Mouse (Mus musculus) neural tube, embryonic 12.5 days (tissue): Measurements from ENCODE around the gene Arhgap32. TPM values are rescaled to one million over a fixed set of nuclear protein-coding genes. Genes with fewer than 3 reads are reported as not detected.

Experiments
- ATAC-seq: fragments of 200-750 bp; cut with Nextera tagmentation; 2 replicates; pipeline ENCODE4 v1.8.0; 2017; ENCODE audit warnings: low read depth, mild to moderate bottlenecking, moderate TSS enrichment, moderate library complexity; ENCODE audit not compliant: low FRiP score
- H3K27ac ChIP-seq: fragments of 300-500 bp; sonication (generic); 2 replicates; pipeline ENCODE4 v1.5.1; 2016
- H3K27me3 ChIP-seq: fragments of 300-500 bp; sonication (generic); replicated peaks from 2 replicates; pipeline ENCODE4 v1.6.1; 2016; ENCODE audit warnings: mild to moderate bottlenecking
- H3K36me3 ChIP-seq: fragments of 300-500 bp; sonication (generic); 2 replicates; pipeline ENCODE4 v1.6.1; 2016; ENCODE audit warnings: mild to moderate bottlenecking
- H3K4me1 ChIP-seq: fragments of 300-500 bp; sonication (generic); 2 replicates; pipeline ENCODE4 v1.6.1; 2016
- H3K4me2 ChIP-seq: fragments of 300-500 bp; sonication (generic); replicated peaks from 2 replicates; pipeline ENCODE4 v1.6.1; 2016; ENCODE audit warnings: mild to moderate bottlenecking
- H3K4me3 ChIP-seq: fragments of 300-500 bp; sonication (generic); 2 replicates; pipeline ENCODE4 v1.5.1; 2016
- H3K9ac ChIP-seq: fragments of 300-500 bp; sonication (generic); 2 replicates; pipeline ENCODE4 v1.6.1; 2016; ENCODE audit warnings: mild to moderate bottlenecking
- H3K9me3 ChIP-seq: fragments of 300-500 bp; sonication (generic); 2 replicates; pipeline ENCODE4 v1.6.1; 2016; ENCODE audit warnings: mild to moderate bottlenecking
- WGBS: fragments of 180-500 bp; shearing (Covaris S2); methylation state at CpG from one replicate; pipeline ENCODE4 v1.1.7; 2016; 5-methylcytosine and 5-hydroxymethylcytosine counted together
- polyA plus RNA-seq: library from polyadenylated mRNA; unstranded; fragments of >200 nt; fragmentation: Nextera tagmentation; extraction: Ambion mirVana; gene quantifications from 2 replicates; pipeline ENCODE4 v1.2.1, GENCODE M21; 2016

The Arhgap32 gene
- polyA plus RNA-seq, 1 experiment from 2014 or later = 8.3 TPM

GRCm38 (mm10) chr9:32245237-32245636 lies 129.3 kb downstream of the Arhgap32 start:
- no peak for ATAC-seq
- WGBS = 90% methylated on average over 3 of the region's 3 CpGs

GRCm38 (mm10) chr9:32246123-32246716 lies 130.3 kb downstream of the Arhgap32 start:
- Histone ChIP-seq H3K36me3 (peaks cover 33% of the 10 kb centered on the region), H3K27ac (no peak overlapping the region), H3K4me3 (no peak overlapping the region), H3K9ac (no peak overlapping the region), H3K27me3 (no peaks in the 10 kb centered on the region), H3K4me2 (no peak overlapping the region), H3K9me3 (no peaks in the 10 kb centered on the region), H3K4me1 (peaks cover 6% of the 10 kb centered on the region; the same call in 1 of the 2 replicates)
- WGBS = 42% methylated on average over 6 of the region's 6 CpGs
- peak; percentile 58; the same call in 1 of the 2 replicates for ATAC-seq

More at GRCm38 (mm10) chr9:32245237-32245636, 129.3 kb downstream of the Arhgap32 start:
- Histone ChIP-seq H3K4me1 (peaks cover 6% of the 10 kb centered on the region; the same call in 1 of the 2 replicates), H3K4me2 (no peak overlapping the region), H3K27ac (no peak overlapping the region), H3K9me3 (no peaks in the 10 kb centered on the region), H3K36me3 (peaks cover 29% of the 10 kb centered on the region), H3K27me3 (no peaks in the 10 kb centered on the region), H3K4me3 (no peak overlapping the region), H3K9ac (no peak overlapping the region)

GRCm38 (mm10) chr9:32250486-32250885 lies 134.6 kb downstream of the Arhgap32 start:
- Histone ChIP-seq H3K9me3 (no peaks in the 10 kb centered on the region), H3K4me2 (no peak overlapping the region), H3K4me1 (peaks cover 6% of the 10 kb centered on the region; the same call in 1 of the 2 replicates), H3K4me3 (no peak overlapping the region), H3K27ac (no peak overlapping the region), H3K9ac (no peak overlapping the region), H3K36me3 (peaks cover 52% of the 10 kb centered on the region), H3K27me3 (no peaks in the 10 kb centered on the region)
- WGBS = 87% methylated on average over 4 of the region's 4 CpGs
- ATAC-seq = no peak

GRCm38 (mm10) chr9:32253721-32254120 lies 137.8 kb downstream of the Arhgap32 start:
- no peak overlapping the region for H3K27ac ChIP-seq
- ATAC-seq = no peak
- no peaks in the 10 kb centered on the region for H3K4me1 ChIP-seq
- no peak overlapping the region for H3K9ac ChIP-seq
- no peaks in the 10 kb centered on the region for H3K27me3 ChIP-seq
- H3K36me3 ChIP-seq = peaks cover 69% of the 10 kb centered on the region
- 94% methylated on average over 4 of the region's 4 CpGs for WGBS
- H3K9me3 ChIP-seq = no peaks in the 10 kb centered on the region
- H3K4me3 ChIP-seq = no peak overlapping the region
- H3K4me2 ChIP-seq = no peak overlapping the region

GRCm38 (mm10) chr9:32257365-32257764 lies 141.4 kb downstream of the Arhgap32 start:
- Histone ChIP-seq H3K9ac (no peak overlapping the region), H3K36me3 (peaks cover 66% of the 10 kb centered on the region), H3K27ac (no peak overlapping the region), H3K27me3 (no peaks in the 10 kb centered on the region), H3K4me2 (no peak overlapping the region), H3K9me3 (no peaks in the 10 kb centered on the region), H3K4me1 (no peaks in the 10 kb centered on the region), H3K4me3 (no peak overlapping the region)
- 82% methylated on average over 8 of the region's 8 CpGs for WGBS
- no peak for ATAC-seq

GRCm38 (mm10) chr9:32257882-32258281 lies 141.9 kb downstream of the Arhgap32 start:
- WGBS = 85% methylated on average over 2 of the region's 2 CpGs
- Histone ChIP-seq H3K4me2 (no peak overlapping the region), H3K36me3 (peaks cover 65% of the 10 kb centered on the region), H3K4me3 (no peak overlapping the region), H3K9me3 (no peaks in the 10 kb centered on the region), H3K27me3 (no peaks in the 10 kb centered on the region), H3K4me1 (no peaks in the 10 kb centered on the region), H3K9ac (no peak overlapping the region), H3K27ac (no peak overlapping the region)
- no peak for ATAC-seq

GRCm38 (mm10) chr9:32271896-32272444 lies 156.0 kb downstream of the Arhgap32 start:
- Histone ChIP-seq H3K4me2 (no peak overlapping the region), H3K36me3 (no peaks in the 10 kb centered on the region), H3K9ac (no peak overlapping the region), H3K27me3 (no peaks in the 10 kb centered on the region), H3K4me1 (no peaks in the 10 kb centered on the region), H3K4me3 (no peak overlapping the region), H3K9me3 (no peaks in the 10 kb centered on the region), H3K27ac (no peak overlapping the region)
- no peak for ATAC-seq
- 16% methylated on average over 5 of the region's 5 CpGs for whole genome bisulfite sequencing

- no peak overlapping the region for H3K9ac ChIP-seq
- H3K4me2 ChIP-seq = no peak overlapping the region
- no peaks in the 10 kb centered on the region for H3K27me3 ChIP-seq
- H3K4me3 ChIP-seq = no peak overlapping the region
- H3K27ac ChIP-seq = no peak overlapping the region
- WGBS = 93% methylated on average over 5 of the region's 5 CpGs
- H3K9me3 ChIP-seq = no peaks in the 10 kb centered on the region
- no peaks in the 10 kb centered on the region for H3K36me3 ChIP-seq
- H3K4me1 ChIP-seq = no peaks in the 10 kb centered on the region
- ATAC-seq = no peak
These were observed 162.1 kb downstream of the Arhgap32 start for GRCm38 (mm10) chr9:32278052-32278451.

GRCm38 (mm10) chr9:32279789-32280188 lies 163.9 kb downstream of the Arhgap32 start:
- no peak overlapping the region for H3K9ac ChIP-seq
- no peak overlapping the region for H3K4me2 ChIP-seq
- no peak overlapping the region for H3K27ac ChIP-seq
- H3K9me3 ChIP-seq = no peaks in the 10 kb centered on the region
- no peak for ATAC-seq
- H3K4me1 ChIP-seq = no peaks in the 10 kb centered on the region
- no peak overlapping the region for H3K4me3 ChIP-seq
- no peaks in the 10 kb centered on the region for H3K36me3 ChIP-seq
- 67% methylated on average over 3 of the region's 3 CpGs for WGBS
- no peaks in the 10 kb centered on the region for H3K27me3 ChIP-seq

- H3K36me3 ChIP-seq = no peaks in the 10 kb centered on the region
- no peak overlapping the region for H3K4me2 ChIP-seq
- H3K27ac ChIP-seq = no peak overlapping the region
- 84% methylated on average over 5 of the region's 5 CpGs for WGBS
- no peak overlapping the region for H3K9ac ChIP-seq
- no peak overlapping the region for H3K4me3 ChIP-seq
- no peaks in the 10 kb centered on the region for H3K4me1 ChIP-seq
- no peaks in the 10 kb centered on the region for H3K9me3 ChIP-seq
- no peaks in the 10 kb centered on the region for H3K27me3 ChIP-seq
- ATAC-seq = no peak
These were observed 164.5 kb downstream of the Arhgap32 start for GRCm38 (mm10) chr9:32280456-32280855.

GRCm38 (mm10) chr9:32283591-32283990 lies 167.7 kb downstream of the Arhgap32 start:
- Histone ChIP-seq H3K4me2 (no peak overlapping the region), H3K4me3 (no peak overlapping the region), H3K4me1 (no peaks in the 10 kb centered on the region), H3K9me3 (no peaks in the 10 kb centered on the region), H3K27me3 (no peaks in the 10 kb centered on the region), H3K27ac (no peak overlapping the region), H3K9ac (no peak overlapping the region), H3K36me3 (no peaks in the 10 kb centered on the region)
- 91% methylated on average over 5 of the region's 5 CpGs for WGBS
- no peak for ATAC-seq

- ATAC-seq = no peak
These were observed 175.7 kb downstream of the Arhgap32 start for GRCm38 (mm10) chr9:32291618-32292017.

GRCm38 (mm10) chr9:32292686-32293085 lies 176.8 kb downstream of the Arhgap32 start:
- WGBS = 18% methylated on average over 5 of the region's 5 CpGs
- no peaks in the 10 kb centered on the region; the same call in 1 of the 2 replicates for H3K4me1 ChIP-seq
- H3K9ac ChIP-seq = no peak overlapping the region
- no peak overlapping the region for H3K4me3 ChIP-seq
- H3K36me3 ChIP-seq = no peaks in the 10 kb centered on the region
- no peaks in the 10 kb centered on the region for H3K9me3 ChIP-seq
- H3K27me3 ChIP-seq = no peaks in the 10 kb centered on the region
- no peak overlapping the region for H3K27ac ChIP-seq
- no peak overlapping the region for H3K4me2 ChIP-seq
- no peak for ATAC-seq

More at GRCm38 (mm10) chr9:32291618-32292017, 175.7 kb downstream of the Arhgap32 start:
- Histone ChIP-seq H3K9ac (no peak overlapping the region), H3K4me3 (no peak overlapping the region), H3K27me3 (no peaks in the 10 kb centered on the region), H3K4me1 (no peaks in the 10 kb centered on the region; the same call in 1 of the 2 replicates), H3K4me2 (no peak overlapping the region), H3K36me3 (no peaks in the 10 kb centered on the region), H3K27ac (no peak overlapping the region), H3K9me3 (no peaks in the 10 kb centered on the region)
- WGBS = 19% methylated on average over 7 of the region's 7 CpGs
